Mouse (Mus musculus) kidney, postnatal 4 days (tissue): ENCODE results near the gene Dpp9.

Source experiments
- DNase-seq, 2 experiments: peaks; one replicate each; pipeline ENCODE4 v3.0.0; 2021; ENCODE audit warnings: mixed read lengths in 2 of 2

The Dpp9 gene

GRCm38 (mm10) chr17:56229943-56230342 is 11.2 kb upstream of the Dpp9 start:
- no peak for DNase-seq

DNA sequence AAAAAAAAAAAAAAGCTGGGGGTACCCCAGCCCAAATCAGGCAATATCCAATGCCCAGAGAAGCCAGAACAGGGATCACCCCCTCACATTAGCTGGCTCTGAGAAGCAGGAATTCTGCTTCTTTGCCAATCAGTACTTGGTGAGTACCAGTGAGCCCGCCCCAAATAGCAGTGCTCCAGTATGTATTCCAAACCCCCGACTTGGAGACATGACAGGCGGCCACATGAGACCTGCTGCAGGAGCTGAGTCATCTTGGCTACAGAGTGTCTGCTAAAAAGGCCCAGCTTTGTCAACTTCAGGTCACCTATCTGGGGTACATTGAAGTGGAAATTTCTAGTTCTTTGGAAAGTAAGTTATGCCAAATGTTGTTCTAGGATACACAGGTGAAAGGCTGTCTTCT is 7.9 kb upstream of the Dpp9 start:
- DNase-seq = no peak

GRCm38 (mm10) chr17:56224916-56225315 is 6.2 kb upstream of the Dpp9 start:
- no peak for DNase-seq

- DNase-seq = peak in 1 of 2 experiments; percentile 30
Observed at GRCm38 (mm10) chr17:56219805-56220204, 1.1 kb upstream of the Dpp9 start.

GRCm38 (mm10) chr17:56219251-56219650 is 546 bp upstream of the Dpp9 start:
- no peak for DNase-seq

- DNase-seq = no peak
Observed at GRCm38 (mm10) chr17:56217670-56218069, 1.0 kb downstream of the Dpp9 start.

- DNase-seq = no peak
Observed at GRCm38 (mm10) chr17:56214229-56214628, 4.5 kb downstream of the Dpp9 start.

GRCm38 (mm10) chr17:56212676-56213075 is 6.0 kb downstream of the Dpp9 start:
- DNase-seq = peak in 1 of 2 experiments; percentile 11

GRCm38 (mm10) chr17:56211090-56211489 is 7.6 kb downstream of the Dpp9 start:
- peak in 1 of 2 experiments; percentile 21 for DNase-seq

GRCm38 (mm10) chr17:56208821-56209220 is 9.9 kb downstream of the Dpp9 start:
- no peak for DNase-seq

GRCm38 (mm10) chr17:56207963-56208530 is 10.7 kb downstream of the Dpp9 start:
- no peak for DNase-seq

GRCm38 (mm10) chr17:56206986-56207674 is 11.6 kb downstream of the Dpp9 start:
- DNase-seq = no peak

DNA sequence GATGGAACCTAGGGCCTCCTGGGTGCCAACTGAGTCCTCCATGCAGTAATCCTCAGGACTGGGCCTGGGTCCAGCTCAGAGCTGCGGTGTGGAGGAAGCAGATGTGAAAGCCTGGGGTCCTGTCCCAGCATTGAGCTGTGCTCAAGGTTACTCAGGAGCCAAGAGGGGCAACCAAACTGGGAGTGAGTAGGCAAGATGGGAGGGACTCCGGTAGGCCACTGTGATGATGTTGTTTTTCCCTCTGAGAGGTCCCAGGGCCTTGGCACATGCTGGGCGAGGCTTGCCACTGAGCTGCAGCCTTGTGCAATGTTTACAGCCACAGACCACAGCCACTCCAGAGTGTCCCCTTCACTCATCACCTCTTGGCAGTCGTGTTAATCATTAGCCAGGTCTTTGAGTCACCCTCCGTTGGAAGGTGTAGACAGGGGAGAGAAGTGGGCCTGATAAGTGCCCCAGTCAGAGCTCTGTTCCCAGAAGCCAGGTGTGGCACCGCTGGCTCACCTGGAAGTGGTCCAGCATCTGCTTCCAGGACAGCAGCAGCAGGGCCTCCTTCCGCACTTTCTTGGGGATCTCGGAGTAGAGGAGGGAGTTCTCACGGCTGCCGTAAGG is 12.3 kb downstream of the Dpp9 start:
- DNase-seq = no peak

DNA sequence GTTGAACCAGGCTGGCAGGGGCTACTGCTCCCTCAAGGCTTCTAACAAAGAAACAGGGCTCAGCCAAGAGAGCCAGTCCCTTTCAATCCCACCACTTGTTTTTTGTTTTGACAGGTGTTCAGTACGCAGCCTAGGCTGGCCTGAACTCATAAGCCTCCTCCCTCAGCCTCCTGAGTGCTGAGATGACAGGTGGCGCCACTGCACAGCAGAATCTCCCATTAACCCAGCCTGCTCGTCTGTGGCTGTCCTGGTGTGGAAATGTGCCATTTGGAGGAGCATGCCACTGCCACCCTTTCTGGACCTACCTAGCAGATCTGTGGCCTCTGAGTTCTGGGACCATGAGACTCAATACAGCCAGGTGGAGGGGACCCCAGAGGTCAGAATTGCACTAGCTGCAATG is 15.0 kb downstream of the Dpp9 start:
- DNase-seq = peak in 1 of 2 experiments; percentile 31

GRCm38 (mm10) chr17:56202476-56202875 is 16.2 kb downstream of the Dpp9 start:
- DNase-seq = no peak

- no peak for DNase-seq
Observed at GRCm38 (mm10) chr17:56201642-56202041, 17.1 kb downstream of the Dpp9 start.

GRCm38 (mm10) chr17:56200586-56200985 is 18.1 kb downstream of the Dpp9 start:
- no peak for DNase-seq

GRCm38 (mm10) chr17:56196860-56197259 is 21.8 kb downstream of the Dpp9 start:
- peak; percentile 31 to 36 for DNase-seq

GRCm38 (mm10) chr17:56194765-56195164 is 23.9 kb downstream of the Dpp9 start:
- DNase-seq = peak; percentile 23 to 42

GRCm38 (mm10) chr17:56194357-56194756 is 24.3 kb downstream of the Dpp9 start:
- DNase-seq = no peak

DNA sequence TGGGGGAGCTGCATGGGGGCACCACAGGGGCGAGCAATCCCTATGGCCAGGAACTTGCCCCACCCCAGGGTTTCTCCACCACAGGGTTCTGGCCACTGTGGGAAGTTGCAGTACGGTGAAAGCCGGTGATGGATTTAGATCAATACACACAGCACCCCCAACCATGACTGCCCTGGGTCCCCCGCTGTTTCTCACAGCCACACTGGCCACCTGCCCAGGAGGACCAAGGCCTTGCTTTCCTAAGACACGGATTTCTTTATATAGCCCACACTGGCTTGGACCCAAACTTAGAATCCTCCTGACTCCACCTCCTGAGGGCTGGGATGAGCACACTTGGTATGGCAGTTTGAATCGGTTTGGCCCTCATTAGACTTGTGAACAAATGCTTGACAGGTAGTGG is 27.4 kb downstream of the Dpp9 start:
- DNase-seq = no peak

DNA sequence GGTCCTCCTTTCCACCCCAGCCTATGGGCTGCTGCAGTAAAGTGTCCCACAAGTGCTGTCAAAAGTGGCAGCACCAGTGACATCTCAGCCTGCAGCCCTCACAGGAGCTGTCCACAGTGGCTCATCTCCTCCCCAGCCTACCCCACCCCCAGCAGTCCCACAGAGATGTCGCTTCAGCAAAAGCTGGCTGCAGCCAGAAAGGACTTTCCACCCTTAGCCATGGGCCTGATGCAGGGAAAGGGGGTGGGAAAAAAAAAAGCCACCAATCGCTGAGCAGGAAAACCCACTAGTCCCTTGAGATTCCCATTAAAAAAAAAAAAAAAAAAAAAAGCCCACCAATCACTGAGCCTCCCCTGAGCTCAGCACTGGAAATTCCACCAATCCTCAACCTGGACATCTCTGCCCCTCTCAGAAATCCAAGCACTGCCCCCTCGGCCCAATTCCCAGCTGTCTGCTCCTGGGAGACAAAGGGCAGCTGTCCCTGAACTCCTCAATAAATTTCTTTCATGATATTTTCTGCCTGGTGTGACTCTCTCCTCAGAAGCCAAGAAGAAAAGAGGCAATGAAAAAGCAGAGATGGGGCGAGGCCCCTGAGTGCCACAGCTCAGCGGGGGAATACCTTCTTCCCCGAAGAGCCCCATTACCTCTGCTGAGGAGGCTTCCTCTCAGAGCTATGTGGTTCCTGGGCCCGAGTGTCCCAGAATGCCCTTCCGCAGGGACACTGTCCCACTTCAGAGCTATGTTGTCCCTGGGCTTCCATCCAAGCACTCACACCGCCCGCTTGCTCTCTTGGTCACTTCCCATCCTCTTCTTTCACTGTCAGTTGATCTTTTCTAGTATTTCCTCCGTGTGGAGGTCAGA is 33.2 kb downstream of the Dpp9 start:
- peak; percentile 74 to 83 for DNase-seq

GRCm38 (mm10) chr17:56183658-56184103 is 35.0 kb downstream of the Dpp9 start, which contains the start of gene Mydgf:
Mydgf (minus strand) TSS chr17:56183920.
- DNase-seq = peak; percentile 97 to 98
